Mouse (Mus musculus) heart, postnatal 0 days (tissue): ENCODE data around the gene Atp5g1. TPM values are rescaled to one million over a fixed set of nuclear protein-coding genes. Genes with fewer than 3 reads are reported as not detected.

Experiments
- ATAC-seq: fragments of 200-750 bp; cut with Nextera tagmentation; 2 replicates; pipeline ENCODE4 v1.8.0; 2017; ENCODE audit warnings: low read depth, moderate number of reproducible peaks, moderate library complexity; ENCODE audit not compliant: insufficient read depth
- DNase-seq: peaks from one replicate; pipeline ENCODE4 v3.0.0-alpha.2; 2016; ENCODE audit warnings: low spot score
- H3K27ac ChIP-seq: fragments of 300-500 bp; sonication (generic); 2 replicates; pipeline ENCODE4 v1.5.1; 2014; ENCODE audit warnings: low read depth, mild to moderate bottlenecking
- H3K27me3 ChIP-seq: fragments of 300-500 bp; sonication (generic); 2 replicates; pipeline ENCODE4 v1.6.1; 2014; ENCODE audit warnings: low read length, mixed read lengths; ENCODE audit not compliant: control insufficient read depth, insufficient read depth
- H3K36me3 ChIP-seq: fragments of 300-500 bp; sonication (generic); replicated peaks from 2 replicates; pipeline ENCODE4 v1.6.1; 2014; ENCODE audit warnings: low read length, mixed read lengths; ENCODE audit not compliant: control insufficient read depth, insufficient read depth
- H3K4me1 ChIP-seq: fragments of 300-500 bp; sonication (generic); 2 replicates; pipeline ENCODE4 v1.6.1; 2014; ENCODE audit warnings: antibody characterized with exemption; ENCODE audit not compliant: control insufficient read depth, insufficient read depth
- H3K4me2 ChIP-seq: fragments of 300-500 bp; sonication (generic); 2 replicates; pipeline ENCODE4 v1.6.1; 2014; ENCODE audit warnings: low read depth, mild to moderate bottlenecking, low read length, moderate library complexity
- H3K4me3 ChIP-seq: fragments of 300-500 bp; sonication (generic); 2 replicates; pipeline ENCODE4 v1.5.1; 2014; ENCODE audit warnings: low read depth, low read length
- H3K9ac ChIP-seq: fragments of 300-500 bp; sonication (generic); replicated peaks from 2 replicates; pipeline ENCODE4 v1.6.1; 2014; ENCODE audit warnings: low read depth, low read length, mixed read lengths
- H3K9me3 ChIP-seq: fragments of 300-500 bp; sonication (generic); replicated peaks from 2 replicates; pipeline ENCODE4 v1.6.1; 2016; ENCODE audit warnings: low read length; ENCODE audit not compliant: control insufficient read depth
- CTCF ChIP-seq: IDR thresholded peaks from 2 replicates; pipeline ENCODE4 v1.5.1; 2016; ENCODE audit warnings: antibody characterized with exemption, control low read depth, low read depth
- EP300 ChIP-seq: IDR thresholded peaks from 2 replicates; pipeline ENCODE4 v1.6.1; 2016; ENCODE audit warnings: antibody characterized with exemption, low read depth
- WGBS: fragments of 180-500 bp; shearing (Covaris S2); extraction: QIAGEN DNeasy Blood & Tissue Kit; methylation state at CpG from one replicate; pipeline ENCODE4 v1.1.7; 2014; 5-methylcytosine and 5-hydroxymethylcytosine counted together
- polyA plus RNA-seq: library from polyadenylated mRNA; unstranded; fragments of >200 nt; fragmentation: Nextera tagmentation; extraction: Ambion mirVana; gene quantifications from 2 replicates; pipeline ENCODE4 v1.2.1, GENCODE M21; 2015
- total RNA-seq: library from RNA; depleted of rRNA; stranded (reverse); fragments of >200 nt; gene quantifications from 2 replicates; pipeline ENCODE4 v1.2.3, GENCODE M21; 2014; ENCODE audit warnings: low replicate concordance

Gene Atp5g1
- total and polyA plus RNA-seq, 2 experiments from 2014 or later, result 4,197 to 4,840 TPM

DNA sequence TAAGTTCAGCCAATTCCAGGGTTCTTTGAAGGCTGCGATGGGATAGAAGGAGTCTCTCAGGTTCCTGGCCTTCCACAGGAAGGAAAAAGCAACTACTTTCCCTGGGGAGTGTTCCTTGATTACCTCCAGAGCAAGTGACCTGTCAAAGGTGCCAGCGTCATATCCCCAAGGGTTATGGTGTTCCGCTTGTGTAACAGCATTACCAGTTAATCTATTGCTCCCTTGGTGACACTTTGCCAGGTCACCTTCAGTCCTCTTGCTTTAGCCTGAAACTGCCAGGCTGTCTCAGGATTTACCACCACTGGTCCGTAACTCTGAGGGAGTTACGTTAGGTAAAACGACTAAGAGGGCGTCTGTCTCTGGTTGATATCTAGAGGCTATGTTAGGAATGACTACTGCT lies 5.1 kb downstream of the Atp5g1 start:
- no peak for ATAC-seq
- Histone ChIP-seq H3K27ac (no peak overlapping the region), H3K4me1 (peaks cover 5% of the 10 kb centered on the region; the same call in 1 of the 2 replicates), H3K9me3 (no peaks in the 10 kb centered on the region), H3K4me2 (no peak overlapping the region), H3K36me3 (peaks cover 22% of the 10 kb centered on the region), H3K9ac (no peak overlapping the region), H3K27me3 (no peaks in the 10 kb centered on the region), H3K4me3 (no peak overlapping the region)
- DNase-seq, result no peak
- 72% methylated on average over 7 of the region's 7 CpGs for WGBS
- TF ChIP-seq EP300, result no peak
- TF ChIP-seq CTCF, result no peak

DNA sequence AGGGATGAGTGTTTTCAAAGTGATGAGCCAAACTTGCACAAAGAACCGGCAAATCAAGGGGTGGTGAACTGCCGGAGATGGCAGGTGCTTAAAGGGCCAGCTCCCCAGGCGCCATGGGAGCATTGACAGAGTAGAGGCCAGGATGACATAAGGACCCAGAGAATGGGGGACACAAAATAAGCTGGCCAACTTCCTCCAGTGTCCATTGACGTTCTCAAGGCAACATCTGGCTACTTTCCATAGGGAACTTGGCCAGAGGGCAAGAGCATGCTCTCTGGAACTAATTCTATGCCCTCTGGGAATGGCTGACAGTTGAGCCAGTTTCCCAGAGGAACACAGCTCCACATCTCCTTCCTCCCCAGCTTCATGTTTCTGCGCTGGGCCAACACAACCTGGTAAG lies 7.2 kb downstream of the Atp5g1 start:
- Histone ChIP-seq H3K4me2 (no peak overlapping the region), H3K9me3 (no peaks in the 10 kb centered on the region), H3K4me3 (no peak overlapping the region), H3K27me3 (no peaks in the 10 kb centered on the region), H3K9ac (no peak overlapping the region), H3K4me1 (peaks cover 17% of the 10 kb centered on the region), H3K36me3 (peaks cover 22% of the 10 kb centered on the region), H3K27ac (no peak overlapping the region)
- no peak for DNase-seq
- WGBS, result 62% methylated on average over 5 of the region's 5 CpGs
- TF ChIP-seq EP300, result no peak
- no peak for TF ChIP-seq CTCF
- no peak for ATAC-seq

DNA sequence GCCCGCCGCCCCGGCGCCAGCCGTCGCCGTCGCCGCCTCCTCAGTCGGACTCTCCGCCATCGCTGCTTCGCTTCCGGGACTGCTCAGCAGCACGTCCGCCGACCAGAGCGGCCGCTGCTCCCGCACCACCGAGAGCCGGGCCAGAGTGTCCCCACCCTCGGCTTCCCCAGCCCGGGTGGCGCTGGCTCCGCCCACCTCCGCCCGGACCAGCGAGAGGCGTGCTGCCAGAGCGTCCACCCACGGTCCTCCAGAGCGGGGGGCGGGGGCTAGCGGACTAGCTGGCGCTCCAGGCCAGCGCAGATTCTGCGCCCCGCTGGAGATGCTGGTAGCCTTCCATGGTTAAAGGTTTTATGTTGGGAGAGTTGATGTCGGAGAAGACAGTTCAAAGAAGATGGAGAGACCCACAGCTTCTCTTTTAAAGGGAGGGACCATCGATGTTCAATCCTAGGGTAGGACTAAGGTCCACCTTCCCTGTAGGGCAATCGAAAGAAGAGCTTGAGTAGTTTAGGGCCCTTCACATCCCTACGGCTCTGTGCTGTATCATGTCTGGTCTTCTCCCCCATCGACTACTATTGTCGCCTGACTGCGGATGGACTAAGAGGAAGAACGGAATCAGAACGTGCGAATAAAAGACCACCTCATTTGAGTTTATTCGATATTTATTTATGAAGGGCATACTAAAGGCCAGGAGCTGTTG lies 10.1 kb downstream of the Atp5g1 start, which contains the start of gene Ube2z:
Gene Ube2z, minus strand, starts transcription at position 174 of the 697 bp plus-strand sequence.
- ATAC-seq, result peak; percentile 99
- peak within 1 kb of the TSS; percentile 98 for H3K4me3 ChIP-seq
- peaks cover 21% of the 10 kb centered on the region for H3K4me1 ChIP-seq
- H3K36me3 ChIP-seq, result peaks cover 19% of the 10 kb centered on the region
- TF ChIP-seq CTCF, result 0 out of 2 replicates have a peak, but pooled peaks have one; percentile 7
- no peak for TF ChIP-seq EP300
- H3K9me3 ChIP-seq, result no peaks in the 10 kb centered on the region
- peak; percentile 95 for DNase-seq
- no peaks in the 10 kb centered on the region for H3K27me3 ChIP-seq
- H3K27ac ChIP-seq, result peak within 1 kb of the TSS; percentile 87
- H3K4me2 ChIP-seq, result peak within 1 kb of the TSS; percentile 96
- WGBS, result 3% methylated on average over 44 of the region's 50 CpGs
- peak within 1 kb of the TSS; percentile 96 for H3K9ac ChIP-seq

DNA sequence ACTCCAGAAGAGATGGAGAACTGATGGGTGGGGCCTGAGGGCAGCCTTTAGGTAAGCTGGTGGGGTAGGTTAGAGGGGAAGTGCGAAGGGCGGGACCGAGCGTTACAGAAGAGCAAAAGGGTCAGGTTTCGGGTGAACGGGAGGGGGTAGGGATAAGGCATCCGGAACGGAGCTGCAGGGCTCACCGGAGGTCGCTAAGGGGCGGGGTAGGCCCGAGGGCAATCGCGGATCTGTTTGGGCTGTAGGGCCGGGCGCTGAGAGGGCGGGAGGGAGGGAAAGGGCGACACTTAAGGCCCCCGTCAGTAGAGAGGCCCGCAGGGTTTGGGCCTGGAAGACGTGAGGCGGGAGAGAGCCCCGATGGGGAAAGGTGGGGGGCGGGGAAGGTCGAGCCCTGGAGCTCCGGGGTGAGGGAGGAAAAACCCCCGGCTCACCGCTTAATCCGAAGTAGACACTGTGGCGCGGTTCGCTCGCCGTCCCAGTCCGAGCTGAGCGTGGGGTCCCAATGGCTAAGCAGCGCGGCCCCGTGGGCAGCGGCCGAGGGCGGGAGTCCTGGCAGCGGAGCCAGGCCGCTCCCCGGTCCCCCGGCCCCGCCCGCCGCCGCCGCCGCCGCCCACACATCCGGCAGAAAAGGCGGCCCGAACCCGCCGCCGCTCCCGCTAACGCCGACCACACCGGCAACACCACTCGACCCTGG lies 10.8 kb downstream of the Atp5g1 start:
- peaks cover 21% of the 10 kb centered on the region for H3K4me1 ChIP-seq
- H3K4me2 ChIP-seq, result peak overlapping the region; percentile 96
- no peaks in the 10 kb centered on the region for H3K9me3 ChIP-seq
- TF ChIP-seq CTCF (no peak), EP300 (no peak)
- under 1% methylated on average over 47 of the region's 64 CpGs for WGBS
- H3K4me3 ChIP-seq, result peak overlapping the region; percentile 98
- ATAC-seq (peak; percentile 35), DNase-seq (no peak)
- H3K27ac ChIP-seq, result peak overlapping the region; percentile 87
- H3K9ac ChIP-seq, result peak overlapping the region; percentile 96
- peaks cover 22% of the 10 kb centered on the region for H3K36me3 ChIP-seq
- H3K27me3 ChIP-seq, result no peaks in the 10 kb centered on the region

DNA sequence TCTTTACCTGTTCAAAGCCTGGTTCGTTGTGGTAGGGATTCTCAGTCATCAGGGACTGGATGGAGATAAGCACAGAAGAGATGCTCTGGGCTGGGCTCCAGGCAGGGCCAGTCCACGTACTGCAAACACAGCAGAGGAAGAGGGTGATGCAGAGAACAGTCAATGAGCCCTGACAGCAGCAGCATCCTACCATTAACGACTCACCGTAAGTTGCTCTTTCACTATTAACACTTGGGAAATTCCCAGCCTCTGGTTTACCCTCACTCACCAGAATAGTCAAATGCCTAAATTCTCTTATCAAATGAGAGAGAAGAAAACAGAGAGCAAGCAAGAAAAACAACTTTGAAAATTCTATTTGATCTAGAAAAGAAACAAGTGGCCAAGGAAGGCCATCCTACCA lies 17.2 kb downstream of the Atp5g1 start:
- Histone ChIP-seq H3K4me3 (no peak overlapping the region), H3K9ac (no peak overlapping the region), H3K9me3 (no peaks in the 10 kb centered on the region), H3K4me2 (no peak overlapping the region), H3K27ac (no peak overlapping the region), H3K27me3 (no peaks in the 10 kb centered on the region), H3K36me3 (peaks cover 77% of the 10 kb centered on the region), H3K4me1 (0 out of 2 replicates have a peak, but pooled peaks cover 5% of the 10 kb centered on the region)
- ATAC-seq, result no peak
- no peak for DNase-seq
- 68% methylated on average over 4 of the region's 4 CpGs for WGBS
- TF ChIP-seq EP300 (no peak), CTCF (no peak)
